Mouse (Mus musculus) liver, embryonic 14.5 days (tissue): ENCODE data around the gene Olfr157.

Experiments
- CTCF ChIP-seq: IDR thresholded peaks from 2 replicates; pipeline ENCODE4 v1.5.1; 2016; ENCODE audit warnings: antibody characterized with exemption, low read depth, control low read depth
- EP300 ChIP-seq: IDR thresholded peaks from 2 replicates; pipeline ENCODE4 v1.6.1; 2016; ENCODE audit warnings: antibody characterized with exemption, low read depth

GRCm38 (mm10) chr4:43878121-43878776 is 38.2 kb upstream of the Olfr157 start:
- TF ChIP-seq CTCF (no peak), EP300 (no peak)
